Mouse (Mus musculus) brain, embryonic 14.5 days (tissue): ENCODE results near the gene Bpgm. TPM values are rescaled to one million over a fixed set of nuclear protein-coding genes. Genes with fewer than 3 reads are reported as not detected.

Experiments used
- DNase-seq: peaks from one replicate; pipeline ENCODE4 v3.0.0-alpha.2; 2011; ENCODE audit warnings: low read depth
- CTCF ChIP-seq: fragments of 200-500 bp; IDR thresholded peaks from 2 replicates; pipeline ENCODE4 v1.5.1; 2012; ENCODE audit warnings: inconsistent platforms, mild to moderate bottlenecking, moderate library complexity, borderline replicate concordance; ENCODE audit not compliant: insufficient read depth, insufficient read length; ENCODE audit errors: extremely low read depth
- POLR2A ChIP-seq: fragments of 200-500 bp; IDR thresholded peaks from 2 replicates; pipeline ENCODE4 v1.6.1; 2012; ENCODE audit warnings: mild to moderate bottlenecking, inconsistent platforms, borderline replicate concordance; ENCODE audit not compliant: poor library complexity, insufficient read depth, insufficient read length, severe bottlenecking; ENCODE audit errors: extremely low read depth
- polyA plus RNA-seq: library from polyadenylated mRNA; depleted of rRNA; stranded (reverse); fragments of >200 nt; gene quantifications from 2 replicates; pipeline ENCODE4 v1.2.3, GENCODE M21; 2012

The Bpgm gene
- polyA plus RNA-seq, 1 experiment = 89.7 TPM

DNA sequence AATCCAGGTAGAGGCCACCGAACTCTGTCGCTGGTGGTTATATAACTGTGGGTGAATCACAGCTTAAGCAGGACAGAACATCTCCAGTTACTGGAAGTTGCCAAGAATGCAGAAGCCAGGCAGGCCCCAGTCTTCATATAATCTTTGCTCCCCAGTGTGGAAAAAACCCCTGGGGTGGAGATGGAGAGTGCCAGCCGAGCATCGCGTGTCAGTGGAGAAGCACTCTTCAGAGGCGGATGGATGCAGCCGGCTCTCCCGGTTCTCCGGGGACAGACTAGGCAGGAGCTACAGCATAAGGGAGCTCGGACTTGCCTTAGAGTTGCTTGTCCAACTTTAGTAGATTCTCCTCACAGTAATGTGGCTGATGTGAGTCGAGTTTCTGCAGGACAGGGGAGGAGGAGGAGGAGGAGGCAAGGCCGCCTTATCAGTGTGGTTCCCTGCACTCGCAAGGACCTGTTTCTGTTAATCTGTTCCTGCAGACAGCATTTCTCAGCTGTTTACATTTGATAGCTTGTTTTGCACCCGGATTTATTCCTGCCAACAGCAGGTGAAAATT, 10.1 kb downstream of the Bpgm start:
- TF ChIP-seq CTCF = no peak
- TF ChIP-seq POLR2A = no peak

DNA sequence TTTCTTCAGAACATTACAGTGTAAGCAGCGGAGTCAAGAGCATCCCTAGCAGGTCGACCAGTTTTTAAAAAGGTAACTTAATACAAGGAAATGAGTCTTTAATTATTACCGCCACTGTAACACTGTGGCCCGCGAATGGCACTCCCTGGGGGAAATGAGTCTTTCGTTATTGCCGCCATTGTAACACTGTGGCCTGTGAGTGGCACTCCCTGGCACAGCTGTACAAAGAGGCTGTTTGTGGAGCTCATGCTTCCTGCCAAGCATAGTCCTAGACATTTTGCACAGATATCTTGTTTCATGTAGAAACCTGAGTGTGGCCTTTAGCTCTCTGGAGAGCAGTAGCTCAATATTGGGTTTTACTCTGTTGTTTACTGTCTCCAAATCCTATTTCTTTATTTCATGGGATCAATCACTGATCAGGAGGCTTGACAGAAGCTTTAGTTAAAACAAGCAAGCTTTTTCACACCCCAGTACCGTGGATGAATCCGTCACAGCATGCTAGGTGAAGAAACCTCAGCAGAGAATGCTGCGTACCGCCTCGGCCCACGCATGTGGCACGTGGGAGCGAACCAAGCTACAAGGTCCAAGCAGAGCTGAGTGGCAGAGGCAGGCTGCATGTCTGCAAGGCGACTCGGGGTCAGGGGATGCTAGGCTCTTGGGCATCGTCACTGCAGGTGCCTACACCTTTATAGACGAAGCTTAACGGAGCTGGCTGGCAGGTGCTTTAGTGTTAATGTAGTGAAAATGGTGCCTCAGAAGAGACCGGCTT, 17.5 kb downstream of the Bpgm start:
- TF ChIP-seq POLR2A = no peak
- TF ChIP-seq CTCF = no peak
- DNase-seq = peak; percentile 68

More for the DNA sequence above, 10.1 kb downstream of the Bpgm start:
- DNase-seq = no peak

DNA sequence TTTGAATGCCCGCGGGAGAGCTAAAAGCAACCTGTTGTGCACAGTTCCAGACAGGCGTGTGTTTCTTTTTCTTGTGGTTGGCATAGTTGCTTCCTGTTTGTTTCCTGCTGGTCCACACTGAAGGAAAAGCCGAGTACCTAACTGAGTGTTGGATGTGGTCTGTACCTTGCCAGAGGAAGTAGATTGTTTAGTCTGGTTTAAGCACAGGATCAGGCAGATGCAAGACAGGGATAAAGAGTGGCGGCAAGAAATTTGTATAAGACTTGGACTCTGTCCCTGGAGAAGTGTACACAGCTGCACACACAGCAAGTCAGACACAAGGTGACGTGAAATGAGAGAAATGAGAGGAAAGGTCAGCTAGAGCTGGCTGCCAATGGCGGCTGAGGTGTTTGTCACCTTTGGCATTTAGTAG, 19.1 kb downstream of the Bpgm start:
- no peak for DNase-seq
- TF ChIP-seq POLR2A (no peak), CTCF (no peak)

DNA sequence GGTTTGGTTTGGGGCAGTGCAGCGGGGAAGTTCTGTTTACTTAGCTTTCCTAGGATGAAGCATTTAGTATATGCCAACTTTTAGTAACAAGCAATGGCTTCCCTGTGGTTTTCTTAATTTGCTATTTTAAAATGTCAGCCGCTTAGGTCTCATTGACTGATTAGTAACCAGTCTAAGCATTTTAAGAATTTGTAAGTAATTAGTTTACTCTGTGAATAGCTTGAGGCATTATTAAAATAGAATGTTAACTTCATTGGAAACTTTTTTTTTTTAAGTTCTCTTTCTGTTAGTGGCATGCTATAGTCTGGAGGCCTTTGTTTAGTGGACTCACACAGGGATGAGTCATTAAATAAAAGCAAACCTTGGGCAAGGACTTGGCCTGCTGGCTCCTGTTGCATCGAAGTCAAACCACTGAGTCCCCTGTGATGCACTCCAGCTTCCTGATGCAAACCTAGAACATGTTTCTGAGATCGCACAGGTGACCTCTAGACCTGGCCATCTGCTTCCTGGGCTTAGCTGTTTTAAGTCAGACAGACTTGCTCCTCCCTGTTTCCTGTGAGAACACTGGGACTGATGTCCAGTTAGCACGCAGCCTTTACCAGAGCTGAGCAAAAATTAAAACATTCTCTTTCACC, 22.1 kb downstream of the Bpgm start:
- TF ChIP-seq CTCF = no peak
- no peak for TF ChIP-seq POLR2A
- DNase-seq = no peak

DNA sequence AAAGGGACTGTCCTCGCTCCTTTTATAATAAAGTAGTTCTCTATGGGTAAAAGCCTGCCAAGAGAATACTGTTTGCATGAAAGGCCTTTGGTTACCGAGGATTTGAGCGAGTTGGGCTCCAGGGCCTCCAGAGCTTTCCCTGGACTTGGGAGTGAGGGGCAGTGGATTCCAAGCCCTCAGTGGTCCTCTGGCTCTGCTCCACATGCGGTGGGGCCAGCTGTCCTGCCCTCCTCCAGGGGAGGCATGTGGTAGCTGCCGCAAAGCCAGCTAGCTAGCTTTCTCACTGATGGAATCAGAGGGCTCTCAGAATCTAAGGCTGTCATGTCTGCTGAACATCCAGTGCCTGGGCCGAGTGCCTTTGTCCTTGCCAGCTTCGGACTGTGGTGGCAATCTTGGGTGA, 26.3 kb downstream of the Bpgm start:
- DNase-seq = no peak
- no peak for TF ChIP-seq CTCF

DNA sequence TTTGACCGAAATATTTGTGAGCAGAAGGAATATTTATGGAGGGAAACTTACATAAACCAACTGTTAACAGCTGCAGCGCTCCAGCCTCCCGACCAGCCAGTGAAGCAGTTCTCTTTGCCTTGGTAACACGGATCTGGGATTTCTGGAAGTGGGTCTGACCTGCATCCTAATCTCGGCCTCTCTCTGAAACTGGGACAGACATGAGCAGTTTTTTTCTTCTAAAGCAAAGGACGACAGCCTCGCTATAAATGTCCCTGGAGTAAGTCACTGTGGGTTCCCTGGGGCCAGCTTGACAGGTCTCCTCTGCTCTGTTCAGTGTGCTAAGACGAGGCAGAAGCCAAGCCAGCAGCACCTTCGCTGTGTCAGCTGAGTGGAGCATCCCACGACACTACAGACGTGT, 29.9 kb downstream of the Bpgm start:
- DNase-seq = no peak

DNA sequence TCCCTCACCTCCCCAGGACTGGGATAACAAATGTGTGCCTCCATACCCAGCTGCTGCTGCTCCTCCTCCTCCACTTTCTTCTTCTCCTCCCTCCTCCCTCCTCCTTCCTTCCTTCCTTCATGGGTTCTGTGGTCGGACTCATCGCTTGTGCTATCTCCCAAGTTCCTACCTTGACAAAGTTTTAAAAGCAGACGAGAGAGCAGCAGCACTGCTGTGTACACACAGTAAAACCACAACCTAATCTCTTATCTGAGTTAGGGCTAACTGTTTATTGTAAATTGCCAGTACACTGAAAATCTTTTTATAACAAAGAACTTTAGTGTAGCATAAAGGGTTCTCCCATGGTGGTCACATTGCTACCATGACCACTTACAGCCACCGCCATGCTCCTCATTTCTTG, 31.6 kb downstream of the Bpgm start:
- DNase-seq = no peak
- TF ChIP-seq CTCF = no peak
- no peak for TF ChIP-seq POLR2A

More for the DNA sequence above, 29.9 kb downstream of the Bpgm start:
- TF ChIP-seq POLR2A (no peak), CTCF (no peak)

DNA sequence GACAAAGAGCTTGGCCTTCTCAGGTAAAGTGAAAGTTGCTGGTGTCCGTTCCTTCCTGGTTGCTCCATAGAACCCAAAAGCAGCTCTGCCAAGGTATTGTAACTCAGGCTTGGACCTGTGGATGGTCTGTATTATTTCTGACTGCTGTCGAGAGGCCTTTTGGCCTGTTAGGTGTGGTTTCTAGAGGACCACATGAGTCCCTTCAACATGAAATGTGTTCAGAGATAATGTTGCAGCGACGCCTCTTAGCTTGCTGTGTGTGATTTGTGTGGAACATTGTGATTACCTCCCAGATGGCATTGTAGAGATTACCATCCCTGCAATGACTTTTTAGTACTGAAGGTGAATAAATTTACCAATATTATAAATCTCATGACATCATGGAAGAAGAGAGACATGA, 32.0 kb downstream of the Bpgm start:
- no peak for TF ChIP-seq CTCF
- no peak for TF ChIP-seq POLR2A
- no peak for DNase-seq

DNA sequence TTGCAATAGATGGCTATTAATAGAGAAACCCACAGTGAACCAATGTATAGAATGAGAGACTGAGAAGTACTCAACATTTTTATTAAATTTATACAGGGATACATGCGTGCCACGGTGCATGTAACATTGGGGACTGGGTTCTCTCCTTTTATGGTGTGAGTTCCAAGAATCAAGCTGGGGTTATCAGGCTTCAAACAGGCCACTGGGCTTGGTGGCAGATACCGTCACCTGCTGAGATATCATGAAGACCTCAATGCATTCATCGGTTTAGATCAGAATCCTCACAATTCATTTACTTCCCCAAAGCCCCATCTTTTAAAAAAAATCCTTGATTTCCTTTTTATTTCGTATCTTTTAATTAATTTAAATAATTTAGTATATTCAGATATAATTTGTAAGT, 34.3 kb downstream of the Bpgm start:
- TF ChIP-seq POLR2A (no peak), CTCF (no peak)
- no peak for DNase-seq

DNA sequence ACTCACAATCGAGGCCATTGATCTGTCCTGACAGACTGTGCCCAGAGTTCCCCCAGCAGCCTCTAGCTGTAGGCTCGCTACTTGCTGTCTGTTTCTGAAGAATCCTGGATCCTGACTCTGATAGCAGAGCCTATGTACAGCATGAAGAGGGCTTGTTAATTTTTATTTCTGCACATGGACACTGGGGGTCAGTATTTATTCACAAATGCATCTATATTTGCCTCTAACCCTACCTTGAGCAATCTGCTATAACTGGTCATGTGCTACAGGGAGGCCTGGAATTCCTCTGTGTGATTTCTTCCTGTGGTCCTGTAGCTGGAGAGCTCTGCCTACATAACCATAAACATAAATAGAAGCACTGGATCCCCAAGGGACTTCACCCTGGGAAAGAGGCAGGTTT, 35.4 kb downstream of the Bpgm start:
- peak; percentile 48; the same call in 1 of the 2 replicates for TF ChIP-seq CTCF
- no peak for TF ChIP-seq POLR2A
- DNase-seq = peak; percentile 86

DNA sequence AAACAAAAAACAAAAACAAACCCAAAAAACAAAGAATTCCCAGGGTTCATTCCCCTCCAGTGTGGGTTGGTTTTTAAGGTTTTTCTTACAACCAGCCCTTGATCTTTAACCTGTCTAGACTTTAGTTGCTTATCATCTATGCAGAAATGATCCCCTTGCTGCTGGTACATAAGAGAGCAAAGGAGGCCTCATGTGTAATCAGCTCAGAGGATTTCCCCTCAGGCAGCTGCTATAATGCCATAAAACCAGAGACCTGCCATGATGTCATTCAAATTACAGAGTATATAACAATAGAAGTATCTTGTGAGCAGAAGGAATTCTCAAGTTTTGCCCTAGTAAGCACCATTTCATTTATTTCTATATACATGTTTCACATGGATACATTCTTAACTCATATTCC, 36.7 kb downstream of the Bpgm start:
- TF ChIP-seq POLR2A = no peak
- no peak for DNase-seq

DNA sequence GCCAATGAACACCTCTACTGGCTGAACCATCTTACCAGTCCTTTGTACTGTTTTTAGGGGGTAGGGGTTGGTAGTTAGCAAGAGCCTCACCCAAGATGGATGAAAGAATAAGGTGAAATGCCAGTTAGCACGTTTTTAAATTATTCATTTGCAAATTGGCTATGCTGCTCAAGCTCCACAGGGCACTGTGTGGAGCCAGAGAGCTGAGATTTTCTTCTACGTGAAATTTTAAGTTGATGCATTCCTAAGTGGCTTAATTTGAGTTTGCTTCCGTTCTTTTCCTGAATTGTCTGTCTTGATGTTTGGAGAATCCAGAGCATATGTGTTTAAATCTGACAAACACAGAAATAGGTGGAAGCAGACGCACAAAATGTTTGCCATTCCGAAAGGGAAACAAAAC, 38.6 kb downstream of the Bpgm start:
- TF ChIP-seq CTCF = peak; percentile 42; the same call in 1 of the 2 replicates
- TF ChIP-seq POLR2A = no peak
- DNase-seq = peak; percentile 67

DNA sequence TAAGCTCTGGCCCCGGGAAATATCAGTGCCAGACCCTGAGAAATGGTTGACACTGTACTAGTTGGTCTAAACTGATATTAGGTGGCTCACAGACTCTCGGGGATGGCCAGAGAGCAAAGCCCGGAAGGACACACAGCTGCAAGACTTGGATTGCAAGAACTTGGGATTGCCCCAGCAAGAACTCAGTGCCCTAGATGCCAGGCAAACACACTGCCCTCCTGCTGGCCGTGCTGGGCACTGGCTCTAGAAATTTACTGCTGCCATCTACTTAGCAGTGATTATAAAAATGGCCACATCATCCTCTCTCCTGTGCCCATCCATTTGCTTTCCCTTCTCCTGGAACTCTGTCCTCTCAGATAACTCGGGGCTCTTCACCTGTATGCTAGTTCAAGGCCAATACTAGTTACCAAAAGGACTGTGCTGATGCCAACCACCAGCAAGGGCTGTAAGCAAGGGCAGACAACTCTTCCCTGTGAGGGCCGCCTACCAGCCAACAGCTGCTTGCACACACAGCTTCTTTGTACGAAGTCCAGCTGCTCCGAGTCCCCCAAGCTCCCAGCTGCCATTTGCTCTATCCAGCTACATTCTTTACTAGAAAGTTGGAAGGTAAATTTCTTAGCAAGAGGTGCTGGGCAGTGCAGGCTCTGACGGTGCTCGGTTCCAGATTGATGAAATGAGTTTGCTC, 39.2 kb downstream of the Bpgm start:
- DNase-seq = peak; percentile 22
- TF ChIP-seq POLR2A (no peak), CTCF (no peak)

DNA sequence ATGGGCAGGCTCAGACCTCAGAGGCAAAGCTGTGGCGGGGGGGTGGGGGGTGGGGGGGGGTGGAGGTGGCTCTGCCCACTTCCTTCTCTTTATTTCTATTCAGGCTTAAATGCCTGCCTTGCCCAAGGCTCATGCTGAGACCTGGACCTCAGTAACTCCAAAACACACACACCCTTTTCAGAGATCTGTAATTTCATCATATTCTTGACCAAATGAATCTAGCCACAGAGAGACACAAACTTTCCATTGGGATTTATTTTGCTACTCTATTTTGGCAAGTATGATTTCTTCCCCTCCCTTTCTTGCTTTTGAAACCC, 39.7 kb downstream of the Bpgm start:
- DNase-seq = no peak
- TF ChIP-seq POLR2A (no peak), CTCF (no peak)

DNA sequence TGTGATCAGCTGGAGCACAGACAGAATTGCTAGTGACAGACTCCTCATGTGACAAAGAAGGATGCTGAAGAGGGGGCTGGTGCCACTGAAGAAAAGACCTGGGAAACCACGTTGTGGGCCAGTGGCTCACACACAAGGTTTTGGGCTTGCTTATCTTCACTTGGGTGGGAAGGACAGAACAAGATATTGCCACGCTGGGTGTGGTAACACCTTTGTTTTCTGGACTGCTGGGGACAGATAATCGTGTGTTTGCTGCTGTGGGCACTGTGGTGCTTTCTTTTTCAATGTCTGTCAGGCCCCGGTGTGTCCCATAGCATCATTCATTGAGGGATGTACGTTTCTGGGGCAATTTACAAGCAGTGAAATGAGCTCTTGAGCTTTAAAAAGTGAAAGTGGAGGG, 41.7 kb downstream of the Bpgm start:
- TF ChIP-seq CTCF = no peak
- no peak for TF ChIP-seq POLR2A
- no peak for DNase-seq
